Mouse (Mus musculus): ENCODE measurements around the gene Nav2. TPM values are rescaled to one million over a fixed set of nuclear protein-coding genes. Genes with fewer than 3 reads are reported as not detected.

Nav2 gene
- total and polyA plus RNA-seq, 3 experiments: 2.0 to 2.7 TPM; not detected in 1

DNA sequence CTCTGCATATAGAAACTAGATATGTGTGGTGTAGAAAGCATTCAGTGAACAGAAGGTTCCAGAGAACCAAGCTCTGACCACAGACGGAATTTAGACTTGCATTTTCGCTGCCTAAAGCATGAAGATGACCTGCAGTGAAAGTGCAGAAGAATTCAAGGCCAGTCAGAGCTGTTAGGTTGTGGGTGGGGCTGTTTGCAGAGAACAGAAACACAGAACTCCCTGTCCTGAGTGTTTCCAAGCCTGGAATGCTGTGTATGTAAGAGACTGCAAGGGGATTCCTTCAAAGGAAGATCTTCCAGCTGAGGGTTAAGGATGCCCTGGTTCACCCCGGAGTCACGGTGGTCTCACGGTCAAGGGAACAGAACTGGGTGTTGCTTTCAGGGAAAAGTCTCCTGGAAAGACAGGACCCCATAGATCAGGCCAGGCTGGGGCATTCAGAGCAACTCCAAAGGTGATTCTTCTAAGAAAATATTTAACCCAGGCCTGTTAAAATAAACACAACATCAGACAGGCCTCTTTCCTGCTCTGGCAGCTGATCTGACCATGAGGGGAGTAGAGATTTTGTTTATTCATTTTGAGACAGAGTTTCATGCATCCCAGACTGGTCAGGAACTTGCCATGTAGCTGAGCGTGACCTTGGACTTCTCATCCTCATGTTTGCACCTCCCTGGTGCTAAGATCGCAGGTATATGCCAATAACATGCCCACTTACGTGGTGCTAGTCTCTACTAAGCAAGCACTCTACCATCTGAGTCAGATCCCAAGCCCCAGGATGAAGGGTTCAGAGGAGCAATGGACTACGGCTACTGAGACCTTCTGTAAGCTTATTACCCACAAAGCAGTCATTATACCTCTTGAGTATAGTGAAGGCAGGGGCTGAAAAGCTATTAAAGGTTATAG is 568.8 kb downstream of the Nav2 start:
- TF ChIP-seq SIN3A (IDR thresholded peaks at IDR 0.05; ENCODE audit: low read length) (no peak), USF1 (IDR thresholded peaks at IDR 0.05; ENCODE audit: low read depth, low read length) (no peak), ELF1 (IDR thresholded peaks at IDR 0.05; ENCODE audit: low read depth, low read length) (no peak), TBP (IDR thresholded peaks at IDR 0.05; ENCODE audit: low read depth, low read length) (no peak), RAD21 (IDR thresholded peaks at IDR 0.05; ENCODE audit: low read depth, low read length) (no peak), MAX (IDR thresholded peaks at IDR 0.05; ENCODE audit: low read length) (no peak), MYC (IDR thresholded peaks at IDR 0.05; ENCODE audit: low read depth, low read length) (no peak), TAL1 (IDR thresholded peaks at IDR 0.05; ENCODE audit: low read length) (no peak), NELFE (IDR thresholded peaks at IDR 0.05; ENCODE audit: low read depth, low read length) (no peak), USF2 (IDR thresholded peaks at IDR 0.05; ENCODE audit: borderline replicate concordance in 1 of 2, insufficient read depth in 1 of 2, low read depth in 1 of 2, low read length in 2 of 2) (no peak), RCOR1 (IDR thresholded peaks at IDR 0.05; ENCODE audit: low read depth, low read length) (no peak), BHLHE40 (IDR thresholded peaks at IDR 0.05; ENCODE audit: borderline replicate concordance, low read depth, low read length) (no peak), MAFK (IDR thresholded peaks at IDR 0.05; ENCODE audit: borderline replicate concordance, low read depth, low read length) (no peak), TCF12 (IDR thresholded peaks at IDR 0.05; ENCODE audit: low read depth, low read length) (no peak), MEF2A (IDR thresholded peaks at IDR 0.05; ENCODE audit: extremely low read depth, insufficient replicate concordance, low read depth, low read length, poor library complexity, severe bottlenecking) (no peak), MYB (IDR thresholded peaks at IDR 0.05; ENCODE audit: low read depth, low read length) (no peak), CHD2 (IDR thresholded peaks at IDR 0.05; ENCODE audit: low read length) (no peak), ETS1 (IDR thresholded peaks at IDR 0.05; ENCODE audit: low read depth, low read length) (no peak), MXI1 (IDR thresholded peaks at IDR 0.05; ENCODE audit: low read depth, low read length) (no peak)
- Histone ChIP-seq H3K79me2 (ENCODE audit: control insufficient read depth, insufficient read depth, low read length, poor library complexity) (no peaks in the 10 kb centered on the region), H3K4me1 (ENCODE audit: control insufficient read depth in 1 of 2, insufficient read depth in 2 of 2, low read length in 2 of 2) (0 out of 4 replicates have a peak, but pooled peaks cover 0 to 3% of the 10 kb centered on the region in 2 experiments), H3K4me3 (ENCODE audit: control insufficient read depth in 1 of 2, insufficient read depth in 1 of 2, low read depth in 2 of 2, low read length in 2 of 2) (no peak overlapping the region), H3K36me3 (ENCODE audit: control insufficient read depth in 1 of 2, insufficient read depth in 2 of 2, low read length in 2 of 2) (no peaks in the 10 kb centered on the region), H3K27me3 (ENCODE audit: control insufficient read depth in 1 of 2, insufficient read depth in 2 of 2, low read length in 2 of 2) (no peaks in the 10 kb centered on the region), H3K9me3 (replicated peaks; ENCODE audit: insufficient read depth, low read length) (no peaks in the 10 kb centered on the region), H3K27ac (ENCODE audit: control insufficient read depth, low read depth, low read length) (no peak overlapping the region), H3K9ac (ENCODE audit: control insufficient read depth, low read depth, low read length, poor library complexity, severe bottlenecking) (no peak overlapping the region)
- DNase-seq (ENCODE audit: low read depth, low spot score): no peak

DNA sequence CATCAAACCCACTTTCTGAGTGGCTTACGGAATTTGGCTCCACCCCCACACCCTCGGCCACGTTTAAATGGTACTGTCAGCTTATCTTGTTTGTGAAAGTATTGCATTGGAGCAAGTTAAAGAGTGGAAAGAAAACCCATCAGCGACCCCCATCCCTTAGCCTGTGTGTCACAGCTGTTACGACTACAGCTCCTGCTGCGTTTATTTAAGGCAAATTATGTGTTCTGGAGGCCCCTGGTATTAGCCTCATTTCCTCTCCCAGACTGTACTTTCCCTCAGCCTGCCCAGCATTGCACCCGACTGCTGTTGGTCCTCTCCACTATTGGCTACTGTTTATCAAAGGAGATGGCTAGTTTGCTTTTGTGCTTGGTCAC is 569.4 kb downstream of the Nav2 start:
- TF ChIP-seq GATA1 (IDR thresholded peaks at IDR 0.05; ENCODE audit: low read depth, low read length): no peak
- no peak for TF ChIP-seq ZNF384 (IDR thresholded peaks at IDR 0.05; ENCODE audit: low read depth, low read length)
- no peak for TF ChIP-seq NRF1 (IDR thresholded peaks at IDR 0.05; ENCODE audit: insufficient read depth, low read depth, low read length, poor library complexity, severe bottlenecking)
- TF ChIP-seq SMC3 (IDR thresholded peaks at IDR 0.05; ENCODE audit: low read depth, low read length): no peak
- TF ChIP-seq TBP (IDR thresholded peaks at IDR 0.05; ENCODE audit: low read depth, low read length): no peak
- no peak for TF ChIP-seq MAX (IDR thresholded peaks at IDR 0.05; ENCODE audit: low read length)
- TF ChIP-seq ETS1 (IDR thresholded peaks at IDR 0.05; ENCODE audit: low read depth, low read length): no peak
- no peak overlapping the region for H3K9ac ChIP-seq (ENCODE audit: control insufficient read depth, low read depth, low read length, poor library complexity, severe bottlenecking)
- no peaks in the 10 kb centered on the region for H3K36me3 ChIP-seq (ENCODE audit: control insufficient read depth in 1 of 2, insufficient read depth in 2 of 2, low read length in 2 of 2)
- H3K79me2 ChIP-seq (ENCODE audit: control insufficient read depth, insufficient read depth, low read length, poor library complexity): no peaks in the 10 kb centered on the region
- DNase-seq (ENCODE audit: low read depth, low spot score): no peak
- no peaks in the 10 kb centered on the region for H3K9me3 ChIP-seq (replicated peaks; ENCODE audit: insufficient read depth, low read length)
- H3K27me3 ChIP-seq (ENCODE audit: control insufficient read depth in 1 of 2, insufficient read depth in 2 of 2, low read length in 2 of 2): no peaks in the 10 kb centered on the region
- no peak overlapping the region for H3K4me3 ChIP-seq (ENCODE audit: control insufficient read depth in 1 of 2, insufficient read depth in 1 of 2, low read depth in 2 of 2, low read length in 2 of 2)
- H3K4me1 ChIP-seq (ENCODE audit: control insufficient read depth in 1 of 2, insufficient read depth in 2 of 2, low read length in 2 of 2): 0 out of 4 replicates have a peak, but pooled peaks cover 0 to 3% of the 10 kb centered on the region in 2 experiments
- no peak overlapping the region for H3K27ac ChIP-seq (ENCODE audit: control insufficient read depth, low read depth, low read length)

All from MEL (cell line).